Mouse (Mus musculus): ENCODE measurements at regions not wholly inside any gene's neighbourhood (a gene's known extent, or its start where the extent isn't known, plus 50 kb on each side); places are given as distances from the start of the nearest gene placed in this dataset.

DNA sequence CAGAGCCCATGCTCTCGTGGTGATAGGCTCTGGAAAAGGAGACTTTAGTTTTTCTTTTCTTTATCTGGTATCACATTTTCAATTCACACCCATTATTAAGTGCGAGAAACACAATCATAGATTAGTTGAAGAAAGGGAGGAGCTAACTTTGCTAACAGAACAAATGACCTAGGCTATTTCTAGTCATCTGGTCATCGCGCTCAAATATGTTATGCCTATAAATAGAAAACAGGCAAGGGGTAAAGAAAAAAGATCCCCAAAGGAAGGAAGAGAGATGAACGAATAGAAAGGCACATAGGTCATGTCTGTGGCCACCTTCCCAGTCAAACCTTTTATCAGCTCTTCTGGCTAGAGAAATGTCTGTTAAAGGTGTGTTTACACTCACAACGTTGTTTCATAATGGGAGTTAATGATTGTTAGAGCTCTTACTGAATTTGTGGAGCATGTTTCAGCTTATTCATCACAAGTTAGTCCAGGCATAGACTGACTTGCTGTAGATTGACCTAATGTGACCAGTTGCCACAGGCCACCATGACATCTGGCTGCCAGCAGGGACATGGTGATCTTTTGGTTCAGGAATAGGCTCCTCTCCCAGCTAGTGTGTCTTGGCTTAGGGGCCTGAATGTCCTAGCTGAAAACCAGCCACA, 148.1 kb upstream of the Pik3r1 start:
- TF ChIP-seq CTCF (IDR thresholded peaks at IDR 0.05; ENCODE audit: borderline replicate concordance, insufficient read depth, low read depth, low read length) (no peak), POLR2A (IDR thresholded peaks at IDR 0.05; ENCODE audit: borderline replicate concordance, insufficient read depth, low read length) (no peak)

Measured in cerebellum, adult 2 months (tissue).